Mouse (Mus musculus): ENCODE measurements around the gene Trak2. TPM values are rescaled to one million over a fixed set of nuclear protein-coding genes. Genes with fewer than 3 reads are reported as not detected.
"Not testable (repeated sequence)": the region's sequence is repeated elsewhere in the genome, so short reads cannot be mapped to it uniquely, and the experiment has no call there.

Gene Trak2
- total RNA-seq, 2 experiments from 2014 or later: 55.0 to 57.7 TPM

GRCm38 (mm10) chr1:58889826-58890546, 83.2 kb downstream of the Trak2 start:
- no peak for DNase-seq

- no peak for DNase-seq
Observed at GRCm38 (mm10) chr1:58885646-58886045, 87.6 kb downstream of the Trak2 start.

GRCm38 (mm10) chr1:58883279-58883678, 90.0 kb downstream of the Trak2 start:
- DNase-seq: not testable (repeated sequence)

- DNase-seq: not testable (repeated sequence)
Observed at GRCm38 (mm10) chr1:58879291-58879690, 93.9 kb downstream of the Trak2 start.

- not testable (repeated sequence) for DNase-seq
Observed at GRCm38 (mm10) chr1:58876500-58876899, 96.7 kb downstream of the Trak2 start.

GRCm38 (mm10) chr1:58860586-58860985, 112.6 kb downstream of the Trak2 start:
- DNase-seq: not testable (repeated sequence)

GRCm38 (mm10) chr1:58859738-58860365, 113.4 kb downstream of the Trak2 start:
- DNase-seq: not testable (repeated sequence)

- not testable (repeated sequence) for DNase-seq
Observed at GRCm38 (mm10) chr1:58859131-58859530, 114.1 kb downstream of the Trak2 start.

- DNase-seq: not testable (repeated sequence)
Observed at GRCm38 (mm10) chr1:58856811-58857210, 116.4 kb downstream of the Trak2 start.

Other genes starting within 250 kb of the Trak2 start
- gene Casp8, start 178.1 kb downstream of the Trak2 start, total RNA-seq (2021): 10 to 100 TPM in 1 of 2 experiments, 1 to 10 TPM in 1; 8.9 to 14.0 TPM
- gene Stradb, start 92 bp upstream of the Trak2 start, total RNA-seq (2021): 10 to 100 TPM; 78.8 to 86.3 TPM
- gene C2cd6, start 121.5 kb upstream of the Trak2 start, total RNA-seq (2021): not detected
- 1 to 10 TPM; 6.3 to 7.7 TPM for gene Tmem237, start 147.0 kb upstream of the Trak2 start, total RNA-seq (2021)
- gene Mpp4, start 190.0 kb upstream of the Trak2 start, total RNA-seq (2021): under 1 TPM; 0.23 to 0.27 TPM

All from gastrocnemius, postnatal 10 days (tissue).